Mouse (Mus musculus): ENCODE results near the gene Inafm2.

Gene Inafm2

GRCm38 (mm10) chr2:118786525-118786924, 41.0 kb downstream of the Inafm2 start:
- DNase-seq: no peak

GRCm38 (mm10) chr2:118789501-118789900, 43.9 kb downstream of the Inafm2 start:
- DNase-seq: no peak

- no peak for DNase-seq
Measured at GRCm38 (mm10) chr2:118790221-118790550, 44.6 kb downstream of the Inafm2 start.

GRCm38 (mm10) chr2:118790551-118791525, 45.3 kb downstream of the Inafm2 start:
- peak; percentile 43 for DNase-seq

- no peak for DNase-seq
Measured at GRCm38 (mm10) chr2:118791591-118792258, 46.2 kb downstream of the Inafm2 start.

GRCm38 (mm10) chr2:118792259-118792613, 46.7 kb downstream of the Inafm2 start:
- DNase-seq: no peak

GRCm38 (mm10) chr2:118793636-118794035, 48.1 kb downstream of the Inafm2 start:
- DNase-seq: no peak

All from thymus, postnatal 25 days (tissue).